Mouse (Mus musculus) gastrocnemius, postnatal 14 days (tissue): ENCODE measurements around the gene Tex101. TPM values are rescaled to one million over a fixed set of nuclear protein-coding genes. Genes with fewer than 3 reads are reported as not detected.
A peak's percentile ranks its signal among the peaks of the same experiment; 100 is the strongest.
"Not testable (repeated sequence)": the region's sequence is repeated elsewhere in the genome, so short reads cannot be mapped to it uniquely, and the experiment has no call there.

ENCODE experiments used
- DNase-seq: peaks from one replicate; pipeline ENCODE4 v3.0.0; 2021; ENCODE audit warnings: mixed read lengths
- intact Hi-C: fragments of 180-260 bp; cut with DNase I; formaldehyde crosslinking; loops from one replicate; pipeline ENCODE4 v1.15.1; 2025; ENCODE audit warnings: low total_unique reads
- total RNA-seq, 2 experiments: library from RNA; stranded (reverse); gene quantifications; 2 replicates each; pipeline ENCODE4 v1.2.3; 2021

Tex101 gene
- total RNA-seq, 2 experiments from 2014 or later: not detected

DNA sequence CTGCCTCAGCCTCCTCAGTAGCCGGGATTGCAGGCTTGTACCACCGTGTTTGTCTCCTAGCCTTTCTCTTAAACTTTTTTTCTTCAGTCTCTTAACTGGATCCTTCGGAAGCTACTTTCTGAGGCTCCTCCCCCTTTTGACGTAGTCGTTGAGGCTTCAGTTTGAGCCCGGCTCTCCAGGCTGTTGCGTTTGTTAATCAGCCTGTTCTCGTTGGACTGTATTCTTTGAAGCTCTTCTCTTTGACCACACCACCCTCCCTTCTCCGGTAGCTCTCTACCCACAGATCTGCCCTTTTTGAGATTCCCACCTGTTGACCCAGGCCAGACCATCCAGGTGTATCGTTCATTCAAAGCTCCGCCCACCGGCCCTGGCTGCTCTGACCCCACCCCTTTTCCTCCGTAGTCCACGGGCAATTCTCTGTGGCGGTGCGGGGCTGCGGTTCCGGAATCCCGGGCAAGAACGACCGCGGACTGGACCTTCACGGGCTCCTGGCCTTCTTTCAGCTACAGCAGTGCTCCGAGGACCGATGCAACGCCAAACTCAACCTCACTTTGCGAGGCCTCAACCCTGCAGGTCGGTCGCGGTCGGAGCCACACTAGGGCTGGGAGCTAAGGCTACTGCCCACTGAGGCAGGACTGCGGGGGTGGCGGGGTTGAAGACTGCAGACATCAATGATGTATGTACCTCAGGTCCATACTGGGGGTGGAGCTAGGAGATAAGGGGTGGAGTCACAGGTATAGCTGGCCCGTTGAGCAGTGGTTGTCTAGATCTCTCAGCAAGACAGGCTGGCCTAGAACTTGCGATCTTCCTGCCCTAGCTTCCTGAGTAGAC is 38.2 kb downstream of the Tex101 start:
- no peak for DNase-seq
- intact Hi-C loops: no loop called here

DNA sequence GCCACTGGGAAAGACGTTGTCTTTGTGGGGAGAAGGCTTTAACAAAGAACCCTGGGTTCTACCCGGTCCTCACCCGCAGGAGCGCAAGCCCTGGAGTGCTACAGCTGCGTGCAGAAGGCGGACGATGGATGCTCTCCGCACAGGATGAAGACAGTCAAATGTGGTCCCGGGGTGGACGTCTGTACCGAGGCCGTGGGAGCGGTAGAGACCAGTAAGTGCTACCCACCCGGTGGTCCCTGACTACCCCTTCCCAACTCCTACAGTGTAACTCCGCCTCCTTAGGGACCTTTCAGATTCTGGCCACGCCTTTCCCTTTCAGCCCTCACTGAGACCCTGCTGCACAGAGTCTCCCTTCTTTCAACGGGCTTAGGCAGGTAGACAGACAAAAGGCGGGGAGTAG is 39.4 kb downstream of the Tex101 start:
- intact Hi-C loops: no loop called here
- DNase-seq: no peak

DNA sequence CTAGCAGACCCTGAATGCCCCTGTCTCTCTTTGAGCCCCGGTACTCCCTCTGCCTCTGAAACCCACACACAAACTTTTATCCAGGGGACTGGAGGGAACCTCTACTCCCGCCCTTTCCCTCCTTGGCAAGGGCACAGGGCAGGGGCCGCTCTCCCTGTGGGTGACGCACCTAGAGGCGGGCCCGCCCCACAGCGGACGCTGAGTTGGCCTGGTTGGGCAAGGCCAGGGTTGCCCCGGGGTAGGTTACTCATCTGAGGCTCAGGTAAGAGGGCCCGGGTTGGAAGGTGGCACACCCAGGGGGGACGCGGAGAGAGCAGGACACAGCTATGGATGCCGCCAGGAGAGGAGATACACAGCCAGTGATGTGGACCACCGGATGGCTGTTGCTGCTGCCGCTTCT is 40.2 kb downstream of the Tex101 start, which contains the start of gene Lypd3:
Lypd3 (plus strand) TSS at position 287 of the 400 bp plus-strand sequence.
- intact Hi-C loops: no loop called here
- DNase-seq: no peak

DNA sequence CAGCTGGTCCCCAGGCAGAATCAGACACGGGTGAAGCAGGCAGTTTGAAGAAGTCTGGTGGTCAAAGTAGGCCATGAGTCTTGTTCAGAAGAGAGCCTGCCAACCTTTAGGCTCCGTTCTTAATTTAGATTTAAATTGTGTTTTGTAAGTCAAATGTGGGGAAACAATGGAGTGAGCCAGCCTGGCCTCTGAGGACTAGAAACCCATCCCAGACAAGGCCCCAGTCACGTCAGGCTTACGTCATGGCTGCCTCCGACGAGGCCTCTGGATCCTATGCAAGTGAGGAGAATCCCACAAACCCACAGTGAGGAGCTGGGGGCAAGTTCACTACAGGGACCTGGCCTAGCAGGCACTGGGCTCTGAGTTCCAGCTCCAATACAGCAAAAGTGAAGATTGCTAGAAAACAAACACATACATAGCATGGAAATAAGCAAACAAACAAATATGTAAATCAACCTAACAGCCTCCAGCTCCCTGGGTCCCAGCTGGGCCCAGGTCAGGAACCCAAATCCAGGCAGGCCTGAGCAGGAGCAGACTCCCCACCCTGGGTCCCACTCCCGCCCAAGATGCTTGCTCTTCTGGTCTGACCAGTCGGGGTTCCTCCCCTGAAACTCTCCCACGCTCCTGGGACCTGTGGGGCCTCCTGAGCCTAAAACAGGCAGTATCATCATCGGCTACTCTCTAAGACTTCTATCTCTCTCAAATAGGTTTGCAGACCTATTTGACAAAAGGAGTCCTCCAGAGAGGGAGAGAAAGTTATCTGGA is 46.2 kb downstream of the Tex101 start:
- intact Hi-C loops: no loop called here
- DNase-seq: no peak

DNA sequence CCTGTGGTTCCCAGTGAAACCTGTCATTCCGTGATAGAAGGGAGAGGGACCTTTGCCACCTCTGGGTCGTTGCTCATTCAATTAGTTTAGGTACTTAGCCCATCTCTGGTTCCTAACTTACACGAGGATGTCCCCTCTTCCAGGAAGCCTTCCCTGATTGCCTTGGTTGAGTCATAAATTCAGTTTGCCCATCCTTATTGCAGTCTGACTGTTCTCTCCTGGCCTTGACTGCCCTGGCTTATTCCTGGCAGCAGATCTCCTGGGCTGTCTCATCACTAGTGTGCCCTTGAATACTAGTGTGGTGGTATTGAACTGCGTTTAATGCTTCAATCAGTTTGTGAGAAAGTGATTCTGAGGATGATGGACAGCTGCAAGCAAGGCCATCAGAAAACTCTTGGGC is 46.8 kb downstream of the Tex101 start:
- intact Hi-C loops: no loop called here
- DNase-seq: no peak

DNA sequence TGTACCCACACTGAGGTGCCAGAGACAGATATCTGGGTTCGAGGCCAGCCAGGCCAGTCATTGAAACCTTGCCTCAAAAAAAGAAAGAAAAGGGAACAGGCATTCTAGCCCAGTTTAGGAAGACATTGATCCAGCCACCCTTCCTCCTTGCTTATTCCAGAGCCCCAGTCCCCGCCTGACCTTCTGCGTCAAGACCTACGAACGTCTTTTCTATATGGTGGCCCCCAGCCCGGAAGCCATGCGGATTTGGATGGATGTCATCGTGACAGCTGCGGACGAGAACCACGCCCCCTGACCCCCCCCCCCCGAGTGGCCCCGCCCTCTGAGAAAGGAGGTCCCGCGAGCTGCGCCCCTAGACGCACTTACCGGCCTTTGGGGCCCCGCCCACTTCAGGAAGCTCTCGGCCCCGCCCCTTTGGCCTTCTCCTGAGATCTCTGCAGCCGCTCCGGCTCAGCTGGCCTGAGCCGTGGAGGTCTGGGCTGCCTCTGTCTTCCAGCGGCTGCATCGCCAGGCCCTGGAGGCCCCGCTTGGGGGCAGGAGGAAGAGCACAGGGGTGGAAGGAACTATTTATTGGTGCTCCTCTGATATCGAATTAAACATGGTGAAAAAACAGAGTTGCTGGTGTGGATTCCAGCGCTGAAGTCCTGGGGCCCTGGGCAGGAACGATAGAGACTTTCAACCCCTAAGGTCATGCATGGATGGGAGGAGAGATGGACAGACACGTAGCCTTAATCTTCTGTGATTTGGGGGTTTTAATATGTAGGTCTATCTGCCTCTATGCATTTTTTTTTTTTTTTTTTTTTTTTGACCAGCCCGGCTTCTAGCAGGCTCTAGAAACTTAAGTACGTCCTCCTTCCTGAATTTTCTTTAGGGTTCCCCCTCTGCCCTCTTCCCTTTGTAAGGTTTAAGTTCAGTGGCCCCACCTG is 47.5 kb downstream of the Tex101 start:
- intact Hi-C loops: no loop called here
- peak; percentile 92 for DNase-seq

DNA sequence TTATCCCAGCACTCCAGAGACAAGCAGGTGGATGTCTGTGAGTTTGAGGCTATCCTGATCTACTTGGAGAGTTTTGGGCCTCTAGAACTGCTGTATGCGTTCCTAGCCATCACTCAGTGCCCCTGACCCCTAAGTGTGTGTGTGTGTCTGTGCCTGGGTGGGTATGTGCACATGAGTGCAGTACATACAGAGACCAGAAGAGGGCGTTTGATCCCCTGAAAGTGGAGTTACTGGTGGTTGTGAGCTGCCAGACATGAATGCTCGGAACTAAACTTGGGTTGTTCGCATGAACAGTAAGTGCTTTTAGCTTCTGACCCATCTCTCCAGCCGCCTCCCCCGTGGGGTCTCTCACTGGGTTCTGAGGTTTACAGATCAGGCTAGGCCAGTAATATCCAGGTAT is 53.5 kb downstream of the Tex101 start:
- no peak for DNase-seq
- intact Hi-C loops: no loop called here

DNA sequence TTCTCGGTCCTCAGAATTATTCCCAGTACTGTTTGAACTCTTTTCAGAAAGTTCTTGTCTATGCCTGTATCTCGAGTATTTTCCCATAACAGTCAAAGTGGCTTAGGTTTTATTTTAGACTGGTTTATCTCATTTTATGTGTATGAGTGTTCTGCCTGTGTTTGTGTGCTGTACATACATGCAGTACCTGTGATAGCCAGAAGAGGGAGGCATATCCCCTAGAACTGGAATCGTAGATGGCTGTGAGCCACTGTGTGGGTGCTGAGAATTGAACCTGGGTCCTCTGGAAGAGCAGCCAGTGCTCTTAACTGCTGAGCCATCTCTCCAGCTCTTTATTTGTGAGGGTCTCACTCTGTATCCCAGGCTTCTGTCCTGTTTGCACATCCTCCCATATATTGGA is 55.3 kb downstream of the Tex101 start:
- no peak for DNase-seq
- intact Hi-C loops: no loop called here

DNA sequence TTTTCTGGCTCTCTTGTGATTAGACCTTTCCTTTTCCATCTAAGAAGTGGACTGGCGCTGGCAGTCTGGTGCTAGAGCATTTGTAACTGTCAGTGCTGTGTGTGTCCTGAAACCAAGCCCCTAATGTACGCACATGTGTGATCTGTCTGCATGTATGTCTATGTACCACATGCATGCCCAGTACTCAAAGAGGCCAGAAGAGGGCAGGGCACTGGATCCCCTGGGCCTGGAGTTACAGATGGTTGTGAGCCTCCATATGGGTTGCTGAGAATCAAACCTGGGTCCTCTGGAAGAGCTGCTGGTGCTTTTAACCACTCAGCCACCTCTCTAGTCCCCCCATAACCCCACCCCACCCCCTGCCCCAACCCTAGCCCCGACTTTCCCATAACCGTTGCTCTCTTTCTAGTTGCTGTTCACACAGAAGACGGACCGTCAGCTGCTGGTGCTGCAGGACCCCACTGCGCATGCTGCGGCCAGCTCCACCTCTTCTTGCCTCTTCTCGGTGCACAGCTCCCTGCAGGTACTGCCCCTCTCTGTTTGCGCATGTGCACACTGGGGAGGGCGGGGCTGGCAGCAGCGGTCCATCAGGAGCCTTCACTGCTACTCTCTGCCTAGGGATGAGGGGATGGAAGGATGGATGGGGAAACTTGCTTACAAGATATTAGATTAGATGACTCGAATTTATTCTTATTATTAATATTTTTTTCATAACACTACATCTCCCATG is 56.6 kb downstream of the Tex101 start:
- no peak for DNase-seq
- intact Hi-C loops: no loop called here

DNA sequence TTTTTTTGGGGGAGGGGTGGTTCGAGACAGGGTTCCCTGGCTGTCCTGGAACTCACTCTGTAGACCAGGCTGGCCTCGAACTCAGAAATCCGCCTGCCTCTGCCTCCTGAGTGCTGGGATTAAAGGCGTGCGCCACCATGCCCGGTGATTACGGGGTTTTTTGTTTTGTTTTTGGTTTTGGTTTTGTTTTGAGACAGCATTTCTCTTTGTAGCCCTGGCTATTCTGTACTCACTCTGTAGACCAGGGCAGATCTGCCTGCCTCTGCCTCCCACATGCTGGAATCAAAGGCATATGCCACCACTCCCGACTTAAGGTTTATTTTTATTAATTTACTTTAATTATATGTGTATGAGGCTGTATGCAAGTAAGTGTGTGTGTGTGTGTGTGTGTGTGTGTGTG is 58.1 kb downstream of the Tex101 start:
- intact Hi-C loops: not testable (repeated sequence)

More for the DNA sequence above, 58.1 kb downstream of the Tex101 start:
- DNase-seq: not testable (repeated sequence)

Other genes with a start within 250 kb of the Tex101 start
- under 1 TPM in 1 of 2 experiments, not detected in 1; 0.12 TPM for gene Irgc1, start 224.4 kb downstream of the Tex101 start, total RNA-seq
- gene Plaur, start 214.2 kb downstream of the Tex101 start, total RNA-seq: 1 to 10 TPM in 1 of 2 experiments, under 1 TPM in 1; 0.84 to 1.2 TPM
- 10 to 100 TPM in 1 of 2 experiments, 1 to 10 TPM in 1; 5.3 to 17.7 TPM for gene Cadm4, start 194.7 kb downstream of the Tex101 start, total RNA-seq
- 1 to 10 TPM; 6.4 to 8.3 TPM for gene Zfp428, start 169.7 kb downstream of the Tex101 start, total RNA-seq
- not detected for gene AC161166.1, start 164.2 kb downstream of the Tex101 start, total RNA-seq
- 10 to 100 TPM; 10.5 to 12.8 TPM for gene Irgq, start 146.0 kb downstream of the Tex101 start, total RNA-seq
- gene Pinlyp, start 130.6 kb downstream of the Tex101 start, total RNA-seq: not detected
- 10 to 100 TPM; 16.5 to 18.5 TPM for gene Xrcc1, start 130.4 kb downstream of the Tex101 start, total RNA-seq
- 10 to 100 TPM; 12.0 to 15.3 TPM for gene Ethe1, start 89.1 kb downstream of the Tex101 start, total RNA-seq
- under 1 TPM; 0.38 to 0.45 TPM for gene Zfp575, start 89.0 kb downstream of the Tex101 start, total RNA-seq
- gene Phldb3, start 65.9 kb downstream of the Tex101 start, total RNA-seq: under 1 TPM; 0.59 to 0.66 TPM
- gene Lypd3, start 40.1 kb downstream of the Tex101 start, total RNA-seq: not detected
- gene BC049730, start 32.6 kb upstream of the Tex101 start, total RNA-seq: not detected
- not detected for gene Gm4763, start 50.2 kb upstream of the Tex101 start, total RNA-seq
- not detected for gene Cd177, start 83.6 kb upstream of the Tex101 start, total RNA-seq
- not detected for gene Ceacam10, start 100.5 kb upstream of the Tex101 start, total RNA-seq
- gene Gm9844, start 185.5 kb upstream of the Tex101 start, total RNA-seq: 1 to 10 TPM in 1 of 2 experiments, not detected in 1; 1.0 TPM
- gene Lypd4, start 193.3 kb upstream of the Tex101 start, total RNA-seq: not detected
- not detected for gene Dmrtc2, start 193.4 kb upstream of the Tex101 start, total RNA-seq
- gene Rps19, start 207.7 kb upstream of the Tex101 start, total RNA-seq: 100 to 1,000 TPM; 481 to 524 TPM
- gene Cd79a, start 220.7 kb upstream of the Tex101 start, total RNA-seq: under 1 TPM; 0.16 to 0.23 TPM
- 10 to 100 TPM; 32.5 to 38.0 TPM for gene Arhgef1, start 226.2 kb upstream of the Tex101 start, total RNA-seq